Mouse (Mus musculus) intestine, postnatal 0 days (tissue): ENCODE results near the gene Dnah6. TPM values are rescaled to one million over a fixed set of nuclear protein-coding genes. Genes with fewer than 3 reads are reported as not detected.

Experiments
- ATAC-seq: fragments of 200-750 bp; cut with Nextera tagmentation; 2 replicates; pipeline ENCODE4 v1.8.0; 2017; ENCODE audit warnings: mild to moderate bottlenecking, moderate TSS enrichment, moderate library complexity
- H3K27ac ChIP-seq: fragments of 300-500 bp; sonication (generic); 2 replicates; pipeline ENCODE4 v1.5.1; 2014; ENCODE audit warnings: mild to moderate bottlenecking, low read depth, low read length, moderate library complexity
- H3K27me3 ChIP-seq: fragments of 300-500 bp; sonication (generic); replicated peaks from 2 replicates; pipeline ENCODE4 v1.6.1; 2014; ENCODE audit warnings: low read length, mixed read lengths; ENCODE audit not compliant: control insufficient read depth, insufficient read depth
- H3K36me3 ChIP-seq: fragments of 300-500 bp; sonication (generic); 2 replicates; pipeline ENCODE4 v1.6.1; 2014; ENCODE audit warnings: mild to moderate bottlenecking, moderate library complexity; ENCODE audit not compliant: control insufficient read depth, insufficient read depth
- H3K4me1 ChIP-seq: fragments of 300-500 bp; sonication (generic); replicated peaks from 2 replicates; pipeline ENCODE4 v1.6.1; 2014; ENCODE audit warnings: antibody characterized with exemption, low read length, mixed read lengths; ENCODE audit not compliant: control insufficient read depth, insufficient read depth
- H3K4me2 ChIP-seq: fragments of 300-500 bp; sonication (generic); replicated peaks from 2 replicates; pipeline ENCODE4 v1.6.1; 2014; ENCODE audit warnings: low read depth, mild to moderate bottlenecking, moderate library complexity
- H3K4me3 ChIP-seq: fragments of 300-500 bp; sonication (generic); 2 replicates; pipeline ENCODE4 v1.5.1; 2014; ENCODE audit warnings: low read depth, low read length
- H3K9ac ChIP-seq: fragments of 300-500 bp; sonication (generic); 2 replicates; pipeline ENCODE4 v1.6.1; 2014; ENCODE audit warnings: mild to moderate bottlenecking, low read depth, low read length
- H3K9me3 ChIP-seq: fragments of 300-500 bp; sonication (generic); 2 replicates; pipeline ENCODE4 v1.6.1; 2016; ENCODE audit warnings: mixed run types; ENCODE audit not compliant: control insufficient read depth
- CTCF ChIP-seq: sonication (generic); IDR thresholded peaks from 2 replicates; pipeline ENCODE4 v1.5.1; 2016; ENCODE audit warnings: low read depth, mild to moderate bottlenecking, control low read depth, antibody characterized with exemption, moderate library complexity
- WGBS: fragments of 180-500 bp; shearing (Covaris S2); extraction: QIAGEN DNeasy Blood & Tissue Kit; methylation state at CpG from one replicate; pipeline ENCODE4 v1.1.7; 2014; 5-methylcytosine and 5-hydroxymethylcytosine counted together
- polyA plus RNA-seq: library from polyadenylated mRNA; unstranded; fragments of >200 nt; fragmentation: Nextera tagmentation; extraction: Ambion mirVana; gene quantifications from 2 replicates; pipeline ENCODE4 v1.2.1, GENCODE M21; 2015

Gene Dnah6
- polyA plus RNA-seq, 1 experiment from 2014 or later = 0.09 TPM

DNA sequence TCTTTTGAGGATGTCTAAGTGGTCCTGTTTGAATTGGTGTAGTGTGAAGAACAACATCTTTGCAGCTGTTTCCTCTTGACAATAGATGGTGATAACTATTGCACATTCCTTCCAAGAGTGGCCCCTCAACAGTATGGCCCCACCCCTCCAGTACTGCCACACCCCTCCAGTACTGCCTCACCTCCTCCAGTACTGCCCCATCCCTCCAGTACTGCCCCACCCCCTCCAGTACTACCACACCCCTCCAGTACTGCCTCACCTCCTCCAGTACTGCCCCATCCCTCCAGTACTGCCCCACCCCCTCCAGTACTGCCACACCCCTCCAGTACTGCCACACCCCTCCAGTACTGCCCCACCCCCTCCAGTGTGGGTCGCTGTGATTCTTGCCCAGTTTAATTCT is 219.1 kb downstream of the Dnah6 start:
- no peak overlapping the region for H3K4me2 ChIP-seq
- H3K27me3 ChIP-seq = no peaks in the 10 kb centered on the region
- H3K9me3 ChIP-seq = no peaks in the 10 kb centered on the region
- no peaks in the 10 kb centered on the region for H3K36me3 ChIP-seq
- no peak overlapping the region for H3K4me3 ChIP-seq
- 32% methylated on average over 1 of the region's 1 CpGs for WGBS
- H3K4me1 ChIP-seq = no peaks in the 10 kb centered on the region
- no peak overlapping the region for H3K9ac ChIP-seq
- TF ChIP-seq CTCF = no peak
- H3K27ac ChIP-seq = no peak overlapping the region
- no peak for ATAC-seq

DNA sequence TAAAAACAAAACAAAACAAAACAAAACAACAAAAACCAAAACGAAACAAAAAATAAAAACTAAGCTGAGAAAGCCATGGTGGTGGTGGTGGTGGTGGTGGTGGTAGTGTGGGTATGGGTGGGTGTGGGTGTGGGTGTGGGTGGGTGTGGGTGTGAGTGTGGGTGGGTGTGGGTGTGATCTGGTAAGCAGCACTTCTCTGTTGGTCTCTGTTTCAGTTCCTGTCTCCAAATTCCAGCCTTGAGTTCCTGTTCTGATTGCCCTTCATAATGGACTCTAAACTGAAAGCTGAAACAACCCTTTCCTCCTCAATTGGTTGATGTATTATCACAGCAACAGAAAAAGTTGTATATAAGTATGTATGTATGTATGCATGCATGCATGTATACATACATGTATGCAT is 222.6 kb downstream of the Dnah6 start:
- Histone ChIP-seq H3K36me3 (no peaks in the 10 kb centered on the region), H3K9me3 (no peaks in the 10 kb centered on the region), H3K4me2 (no peak overlapping the region), H3K9ac (no peak overlapping the region), H3K4me3 (no peak overlapping the region), H3K27ac (no peak overlapping the region), H3K27me3 (no peaks in the 10 kb centered on the region), H3K4me1 (no peaks in the 10 kb centered on the region)
- TF ChIP-seq CTCF = no peak
- no peak for ATAC-seq
- WGBS = 79% methylated on average over 1 of the region's 1 CpGs

DNA sequence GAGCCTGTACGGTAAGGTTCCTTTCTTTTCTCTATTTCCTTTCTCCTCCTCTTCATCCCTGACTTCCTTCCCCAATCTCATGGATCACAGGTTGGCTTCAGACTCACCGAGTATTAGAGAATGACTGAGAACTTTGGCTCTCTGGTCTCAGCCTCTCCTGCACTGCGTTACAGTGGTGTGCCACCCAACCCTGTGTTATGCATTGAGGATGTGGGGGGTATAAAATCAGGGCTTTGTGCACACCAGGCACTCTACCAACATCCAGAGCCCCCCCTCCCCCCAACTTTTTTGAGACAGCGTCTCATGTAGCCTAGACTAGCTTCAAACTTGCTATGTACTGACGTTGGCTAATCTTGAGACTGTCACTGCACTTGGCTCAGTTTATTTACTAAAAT is 227.8 kb downstream of the Dnah6 start:
- TF ChIP-seq CTCF = no peak
- 42% methylated on average over 5 of the region's 5 CpGs for WGBS
- H3K4me2 ChIP-seq = peak overlapping the region; percentile 25; the same call in 1 of the 2 replicates

DNA sequence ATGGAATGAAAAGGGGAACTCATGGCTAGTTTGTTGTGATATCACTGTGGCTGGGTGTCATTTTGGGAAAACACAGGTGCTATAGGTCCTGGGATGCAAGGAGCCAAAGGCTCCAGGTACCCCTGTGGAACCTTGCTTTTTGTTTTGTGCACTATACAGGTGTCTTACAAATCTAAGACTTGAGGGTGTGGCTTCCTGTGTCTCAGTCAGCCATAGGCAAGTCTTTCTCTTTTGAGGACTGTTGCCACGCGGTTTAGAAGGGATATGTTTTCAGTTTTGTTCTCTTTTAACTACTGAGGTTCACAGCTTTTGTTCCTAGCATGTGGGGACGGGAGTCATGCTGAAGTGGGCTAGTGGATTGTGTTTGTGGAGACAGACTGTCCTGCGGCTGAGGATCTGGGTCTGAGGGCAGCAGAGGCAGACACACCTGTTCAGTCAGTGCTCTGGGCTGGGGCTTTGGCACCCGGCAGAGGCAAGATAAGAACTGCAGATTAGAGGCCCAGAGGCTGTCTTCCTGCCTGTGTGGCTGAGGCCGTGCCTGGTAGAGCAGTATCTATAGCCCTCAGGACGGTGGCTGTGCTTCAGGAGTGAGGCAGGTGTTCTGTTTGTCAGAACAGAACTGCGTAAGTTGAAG is 228.3 kb downstream of the Dnah6 start:
- ATAC-seq = peak; percentile 64
- 44% methylated on average over 8 of the region's 8 CpGs for WGBS
- Histone ChIP-seq H3K4me1 (peaks cover 7% of the 10 kb centered on the region), H3K4me2 (peak overlapping the region; percentile 25; the same call in 1 of the 2 replicates), H3K9ac (no peak overlapping the region), H3K4me3 (no peak overlapping the region), H3K27ac (no peak overlapping the region), H3K36me3 (no peaks in the 10 kb centered on the region), H3K9me3 (no peaks in the 10 kb centered on the region), H3K27me3 (no peaks in the 10 kb centered on the region)
- no peak for TF ChIP-seq CTCF

More for the DNA sequence above, 227.8 kb downstream of the Dnah6 start:
- Histone ChIP-seq H3K36me3 (no peaks in the 10 kb centered on the region), H3K9me3 (no peaks in the 10 kb centered on the region), H3K27ac (no peak overlapping the region), H3K9ac (no peak overlapping the region), H3K27me3 (no peaks in the 10 kb centered on the region), H3K4me3 (no peak overlapping the region), H3K4me1 (peaks cover 5% of the 10 kb centered on the region)
- no peak; the same call in 1 of the 2 replicates for ATAC-seq

DNA sequence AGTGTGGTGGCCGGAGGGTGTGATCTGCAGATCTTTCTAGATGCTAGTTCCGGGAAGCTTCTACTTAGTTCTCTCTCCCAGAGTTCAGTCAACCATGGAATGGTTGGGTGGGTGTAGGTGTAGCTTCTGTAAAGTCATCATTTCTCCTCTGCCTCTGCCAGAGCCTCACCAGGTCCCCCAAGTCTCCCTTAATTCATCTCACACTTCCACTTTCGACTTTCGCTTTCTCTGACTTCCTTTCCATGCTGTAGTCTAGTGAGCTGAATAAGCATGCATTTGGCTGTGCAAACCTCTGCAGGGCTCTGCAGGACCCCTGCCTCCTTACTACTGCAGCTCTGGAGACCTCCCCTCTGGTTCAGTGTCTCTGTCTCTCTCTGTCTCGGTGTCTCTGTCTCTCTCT is 231.2 kb downstream of the Dnah6 start:
- Histone ChIP-seq H3K4me1 (peaks cover 7% of the 10 kb centered on the region), H3K27me3 (no peaks in the 10 kb centered on the region), H3K9me3 (no peaks in the 10 kb centered on the region), H3K27ac (no peak overlapping the region), H3K36me3 (no peaks in the 10 kb centered on the region), H3K4me2 (no peak overlapping the region), H3K9ac (no peak overlapping the region), H3K4me3 (no peak overlapping the region)
- no peak for ATAC-seq
- no peak for TF ChIP-seq CTCF
- 69% methylated on average over 5 of the region's 5 CpGs for WGBS

DNA sequence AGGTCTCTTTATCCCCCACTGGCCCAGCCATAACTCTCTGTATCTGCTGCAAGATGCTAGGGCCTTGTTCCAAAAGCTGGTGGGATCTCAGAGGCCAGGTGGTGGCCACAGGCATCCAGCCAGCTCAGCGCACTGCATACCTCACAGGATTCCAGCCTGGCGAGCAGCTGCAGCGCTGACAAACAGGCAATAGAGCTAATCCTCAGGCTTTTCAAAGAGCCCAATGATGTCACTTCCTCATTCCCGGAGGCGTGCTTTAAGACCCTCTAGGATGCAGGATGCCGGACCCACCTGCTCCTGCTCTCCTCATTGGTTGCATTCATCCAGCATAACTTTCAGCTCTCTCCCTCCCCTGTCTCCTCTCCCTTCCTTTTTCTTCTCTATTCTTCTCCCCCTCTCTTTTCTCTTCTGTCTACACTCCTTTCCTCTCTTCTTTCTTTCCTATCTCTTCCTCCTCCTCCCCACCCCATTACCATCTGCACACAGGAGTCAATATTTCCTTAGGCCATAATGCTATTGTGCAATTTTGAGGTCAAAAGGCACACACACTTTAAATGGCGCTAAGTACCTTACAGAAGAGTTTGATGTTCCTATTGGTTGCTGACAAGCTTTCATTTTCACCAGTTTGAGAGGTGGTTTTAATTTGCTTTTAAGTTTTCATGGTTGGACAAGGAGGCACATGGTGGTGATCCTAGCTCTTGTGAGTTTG is 232.3 kb downstream of the Dnah6 start:
- WGBS = 27% methylated on average over 7 of the region's 7 CpGs
- ATAC-seq = peak; percentile 68
- Histone ChIP-seq H3K4me2 (0 out of 2 replicates have a peak overlapping the region, but pooled peaks have one; percentile 2), H3K4me3 (no peak overlapping the region), H3K27ac (no peak overlapping the region), H3K27me3 (no peaks in the 10 kb centered on the region), H3K9ac (no peak overlapping the region), H3K4me1 (peaks cover 7% of the 10 kb centered on the region), H3K36me3 (no peaks in the 10 kb centered on the region), H3K9me3 (no peaks in the 10 kb centered on the region)
- TF ChIP-seq CTCF = no peak
